Mouse (Mus musculus) myocyte (in vitro differentiated cells): Measurements from ENCODE around the gene S100a10. TPM values are rescaled to one million over a fixed set of nuclear protein-coding genes. Genes with fewer than 3 reads are reported as not detected.

ENCODE experiments used
- H3K27me3 ChIP-seq: one replicate; pipeline ENCODE4 v1.6.1; 2011; ENCODE audit not compliant: control insufficient read depth, insufficient read depth, insufficient read length
- H3K36me3 ChIP-seq: one replicate; pipeline ENCODE4 v1.6.1; 2011; ENCODE audit not compliant: control insufficient read depth, insufficient read depth
- H3K4me2 ChIP-seq: one replicate; pipeline ENCODE4 v1.6.1; 2011; ENCODE audit warnings: low read depth, control low read depth
- H3K4me3 ChIP-seq: one replicate; pipeline ENCODE4 v1.5.1; 2011; ENCODE audit warnings: mild to moderate bottlenecking, control low read depth, moderate library complexity
- H3K79me2 ChIP-seq: one replicate; pipeline ENCODE4 v1.6.1; 2011; ENCODE audit not compliant: control insufficient read depth, insufficient read depth
- H3ac ChIP-seq: one replicate; pipeline ENCODE4 v1.6.1; 2011; ENCODE audit not compliant: control insufficient read depth, insufficient read length
- CEBPB ChIP-seq: IDR thresholded peaks from 2 replicates; pipeline ENCODE4 v1.6.1; 2011; ENCODE audit warnings: mild to moderate bottlenecking, moderate library complexity; ENCODE audit not compliant: poor library complexity, insufficient read depth, severe bottlenecking
- E2F4 ChIP-seq: IDR thresholded peaks from one replicate; pipeline ENCODE4 v1.6.1; 2011; ENCODE audit warnings: mild to moderate bottlenecking, control low read depth, moderate library complexity; ENCODE audit not compliant: insufficient read depth
- MAX ChIP-seq: IDR thresholded peaks from one replicate; pipeline ENCODE4 v1.6.1; 2011; ENCODE audit warnings: low read depth, mild to moderate bottlenecking, control low read depth
- MYOD1 ChIP-seq, 3 experiments: IDR thresholded peaks; one replicate each; pipeline ENCODE4 v1.6.1; 2011; ENCODE audit warnings: control low read depth in 2 of 3, low read depth in 2 of 3, mild to moderate bottlenecking in 2 of 3, moderate library complexity in 1 of 3; ENCODE audit not compliant: insufficient read length in 2 of 3, control insufficient read depth in 1 of 3
- MYOG ChIP-seq, 3 experiments: IDR thresholded peaks; one replicate each; pipeline ENCODE4 v1.6.1; 2011; ENCODE audit warnings: control low read depth in 2 of 3, low read depth in 2 of 3, mild to moderate bottlenecking in 2 of 3; ENCODE audit not compliant: insufficient read length in 2 of 3, control insufficient read depth in 1 of 3, insufficient read depth in 1 of 3
- POLR2A ChIP-seq: IDR thresholded peaks from one replicate; pipeline ENCODE4 v1.6.1; 2011; ENCODE audit warnings: low read depth, mild to moderate bottlenecking, control low read depth, moderate library complexity; ENCODE audit not compliant: insufficient read length
- POLR2AphosphoS2 ChIP-seq: IDR thresholded peaks from one replicate; pipeline ENCODE4 v1.6.1; 2011; ENCODE audit warnings: low read depth, control low read depth; ENCODE audit not compliant: insufficient read length
- REST ChIP-seq: IDR thresholded peaks from one replicate; pipeline ENCODE4 v1.6.1; 2011; ENCODE audit warnings: mild to moderate bottlenecking, control low read depth, moderate library complexity; ENCODE audit not compliant: insufficient read depth, insufficient read length
- SRF ChIP-seq: IDR thresholded peaks from one replicate; pipeline ENCODE4 v1.6.1; 2011; ENCODE audit warnings: low read depth; ENCODE audit not compliant: control insufficient read depth, insufficient read length
- TCF12 ChIP-seq: IDR thresholded peaks from one replicate; pipeline ENCODE4 v1.6.1; 2011; ENCODE audit warnings: mild to moderate bottlenecking, control low read depth; ENCODE audit not compliant: poor library complexity, insufficient read depth, severe bottlenecking
- TCF3 ChIP-seq: IDR thresholded peaks from one replicate; pipeline ENCODE4 v1.6.1; 2011; ENCODE audit warnings: low read depth, control low read depth; ENCODE audit not compliant: insufficient read length
- USF1 ChIP-seq: IDR thresholded peaks from one replicate; pipeline ENCODE4 v1.6.1; 2011; ENCODE audit warnings: low read depth, mild to moderate bottlenecking, control low read depth, moderate library complexity
- polyA plus RNA-seq: library from polyadenylated mRNA; unstranded; fragments of >200 nt; fragmentation: generic; extraction: Trizol; gene quantifications from one replicate; pipeline ENCODE4 v1.2.1, GENCODE M21; 2012; ENCODE audit warnings: missing spikeins

S100a10 gene
- polyA plus RNA-seq, 1 experiment, result 788 TPM

DNA sequence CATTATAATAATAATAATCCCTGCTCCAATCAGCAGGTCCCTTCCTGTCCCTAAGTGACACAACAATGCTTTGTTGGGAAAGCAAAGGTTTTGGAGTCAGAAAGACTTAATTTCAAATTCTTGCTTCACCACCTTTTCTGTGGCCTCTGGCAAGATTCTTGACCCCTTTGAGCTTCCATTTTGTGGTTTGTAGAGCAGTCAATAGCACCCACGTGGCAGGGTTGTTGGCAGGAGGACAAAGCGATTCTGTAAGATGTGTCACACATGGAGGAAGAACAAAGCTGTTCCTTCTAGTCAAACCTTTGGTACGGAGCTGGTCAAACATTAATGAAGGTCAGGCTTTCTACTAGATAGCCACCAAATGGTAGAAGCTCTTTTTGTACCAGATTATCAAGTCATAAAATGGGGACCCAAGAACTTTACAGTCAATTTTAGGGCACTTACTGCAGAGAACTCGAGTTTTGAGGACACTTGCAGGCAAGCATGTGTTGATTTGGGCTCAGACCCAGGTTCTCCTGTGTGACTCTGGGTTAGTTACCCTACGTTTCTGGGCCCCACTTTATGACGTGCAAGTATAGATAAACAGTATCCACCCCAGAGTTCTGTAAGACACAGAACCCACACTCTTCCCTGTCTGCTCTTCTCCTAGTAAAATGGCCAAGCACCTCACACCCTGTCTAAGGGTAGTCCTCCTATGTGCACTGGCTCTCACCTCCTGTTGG is 24.6 kb downstream of the S100a10 start:
- H3K4me2 ChIP-seq, result peak overlapping the region; percentile 30
- H3K27me3 ChIP-seq, result no peaks in the 10 kb centered on the region
- H3K79me2 ChIP-seq, result no peaks in the 10 kb centered on the region
- H3ac ChIP-seq, result no peak overlapping the region
- TF ChIP-seq CEBPB (peak; percentile 77), USF1 (peak; percentile 92), E2F4 (no peak)
- no peak overlapping the region for H3K4me3 ChIP-seq
- no peaks in the 10 kb centered on the region for H3K36me3 ChIP-seq

DNA sequence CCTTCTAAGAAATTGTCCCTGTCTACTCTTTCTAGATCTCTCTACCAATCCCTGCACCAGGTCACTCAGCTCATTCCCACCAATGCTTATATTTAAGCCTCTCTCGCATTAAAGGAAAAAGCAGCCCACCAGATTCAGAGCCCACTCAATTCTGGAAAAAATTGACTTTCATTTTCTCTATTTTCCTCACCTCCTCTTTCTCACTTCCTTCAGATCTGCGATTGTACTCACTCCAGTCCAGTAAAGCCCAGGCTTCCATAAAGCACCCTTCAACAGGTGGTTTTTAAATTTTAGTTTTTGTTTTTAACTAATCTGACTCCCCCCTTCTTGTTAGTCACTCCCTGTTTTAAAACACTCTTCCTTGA is 25.1 kb downstream of the S100a10 start:
- TF ChIP-seq MYOD1 (IDR thresholded peaks at IDR 0.05; ENCODE audit: control insufficient read depth in 1 of 3, insufficient read length in 2 of 3, low read depth in 2 of 3) (no peak), TCF12 (no peak), MYOG (IDR thresholded peaks at IDR 0.05; ENCODE audit: control insufficient read depth in 1 of 3, insufficient read depth in 1 of 3, insufficient read length in 2 of 3, low read depth in 2 of 3) (no peak), POLR2A (no peak)
- Histone ChIP-seq H3ac (no peak overlapping the region), H3K4me3 (no peak overlapping the region), H3K4me2 (peak overlapping the region; percentile 30), H3K36me3 (no peaks in the 10 kb centered on the region), H3K79me2 (no peaks in the 10 kb centered on the region), H3K27me3 (no peaks in the 10 kb centered on the region)

DNA sequence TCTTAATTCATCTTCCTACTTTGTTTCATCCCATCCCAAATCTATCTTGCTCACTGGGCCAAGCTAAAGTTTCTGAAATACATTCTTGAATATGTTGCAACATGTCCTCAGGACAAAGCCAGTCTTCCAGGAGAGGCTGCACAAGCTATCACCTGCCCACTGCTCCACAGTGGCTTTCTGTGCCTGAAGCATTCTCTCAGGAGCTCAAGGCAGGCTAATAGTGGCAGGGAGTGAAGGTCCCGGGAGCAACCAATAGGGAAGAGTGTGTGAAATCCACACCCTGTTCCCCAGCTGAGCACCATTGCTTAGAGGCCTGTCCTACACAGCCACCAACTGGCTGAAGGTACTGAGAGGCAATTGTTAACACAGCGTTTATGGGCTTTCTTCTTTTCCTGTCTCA is 26.1 kb downstream of the S100a10 start:
- H3K4me2 ChIP-seq, result no peak overlapping the region
- H3K4me3 ChIP-seq, result no peak overlapping the region
- TF ChIP-seq MYOG (IDR thresholded peaks at IDR 0.05; ENCODE audit: control insufficient read depth in 1 of 3, insufficient read depth in 1 of 3, insufficient read length in 2 of 3, low read depth in 2 of 3) (no peak), MYOD1 (IDR thresholded peaks at IDR 0.05; ENCODE audit: control insufficient read depth in 1 of 3, insufficient read length in 2 of 3, low read depth in 2 of 3) (no peak), TCF3 (no peak), USF1 (no peak), MAX (no peak), POLR2AphosphoS2 (no peak), SRF (no peak), E2F4 (no peak), POLR2A (no peak), REST (no peak), TCF12 (no peak), CEBPB (no peak)
- H3K36me3 ChIP-seq, result no peaks in the 10 kb centered on the region
- no peaks in the 10 kb centered on the region for H3K79me2 ChIP-seq
- H3K27me3 ChIP-seq, result no peaks in the 10 kb centered on the region
- H3ac ChIP-seq, result no peak overlapping the region

DNA sequence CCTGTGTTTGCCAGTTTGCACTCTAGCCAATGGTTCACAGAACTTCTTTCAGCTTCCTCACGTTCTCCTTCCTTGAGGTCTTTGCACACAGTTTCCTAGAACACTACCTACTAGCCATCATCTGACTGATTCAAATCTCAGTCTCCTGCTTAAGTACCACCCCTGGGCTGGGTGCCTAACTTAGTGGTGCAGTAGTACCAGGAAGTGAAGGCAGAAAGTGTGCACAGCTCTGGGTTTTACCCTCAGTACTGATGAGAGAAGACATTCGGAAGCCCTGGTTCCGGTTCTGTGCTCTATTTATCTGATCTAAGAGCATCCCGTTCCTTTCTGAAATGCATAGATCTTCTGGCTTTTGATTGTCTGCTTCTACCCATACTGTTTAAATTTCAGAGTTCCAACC is 26.8 kb downstream of the S100a10 start:
- Histone ChIP-seq H3K36me3 (no peaks in the 10 kb centered on the region), H3ac (no peak overlapping the region), H3K4me3 (no peak overlapping the region), H3K79me2 (no peaks in the 10 kb centered on the region), H3K4me2 (no peak overlapping the region), H3K27me3 (no peaks in the 10 kb centered on the region)
- TF ChIP-seq MYOG (IDR thresholded peaks at IDR 0.05; ENCODE audit: control insufficient read depth in 1 of 3, insufficient read depth in 1 of 3, insufficient read length in 2 of 3, low read depth in 2 of 3), result no peak
- no peak for TF ChIP-seq MYOD1 (IDR thresholded peaks at IDR 0.05; ENCODE audit: control insufficient read depth in 1 of 3, insufficient read length in 2 of 3, low read depth in 2 of 3)
- no peak for TF ChIP-seq POLR2A
- no peak for TF ChIP-seq REST
- TF ChIP-seq CEBPB, result no peak
- no peak for TF ChIP-seq MAX
- no peak for TF ChIP-seq E2F4
- no peak for TF ChIP-seq POLR2AphosphoS2
- TF ChIP-seq SRF, result no peak
- TF ChIP-seq USF1, result no peak
- no peak for TF ChIP-seq TCF3
- no peak for TF ChIP-seq TCF12

DNA sequence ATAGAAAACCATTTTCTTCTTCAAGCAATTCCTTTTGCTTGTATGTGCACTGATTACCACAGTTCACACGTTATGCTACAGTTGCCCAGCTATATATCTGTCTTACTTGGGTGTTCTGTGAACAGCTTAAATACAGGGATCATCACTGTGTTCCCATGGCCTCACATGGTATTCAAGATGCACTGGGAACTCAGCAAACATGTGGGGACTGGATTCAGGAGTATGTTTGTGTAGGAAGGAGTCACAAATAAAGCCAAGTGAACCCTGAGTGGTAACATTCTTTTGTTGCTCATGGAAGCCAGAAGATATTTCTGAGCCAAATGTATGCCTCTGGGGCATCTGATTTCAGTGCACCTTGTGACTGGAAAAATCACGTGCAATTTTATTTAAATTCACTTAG is 28.2 kb downstream of the S100a10 start:
- TF ChIP-seq USF1, result no peak
- TF ChIP-seq TCF3, result no peak
- TF ChIP-seq MYOG (IDR thresholded peaks at IDR 0.05; ENCODE audit: control insufficient read depth in 1 of 3, insufficient read depth in 1 of 3, insufficient read length in 2 of 3, low read depth in 2 of 3), result no peak
- TF ChIP-seq POLR2AphosphoS2, result no peak
- TF ChIP-seq POLR2A, result no peak
- no peak for TF ChIP-seq E2F4
- no peak for TF ChIP-seq TCF12
- no peak for TF ChIP-seq MAX
- TF ChIP-seq REST, result no peak
- TF ChIP-seq CEBPB, result no peak
- TF ChIP-seq SRF, result no peak
- no peak for TF ChIP-seq MYOD1 (IDR thresholded peaks at IDR 0.05; ENCODE audit: control insufficient read depth in 1 of 3, insufficient read length in 2 of 3, low read depth in 2 of 3)
- Histone ChIP-seq H3ac (no peak overlapping the region), H3K27me3 (no peaks in the 10 kb centered on the region), H3K36me3 (no peaks in the 10 kb centered on the region), H3K79me2 (no peaks in the 10 kb centered on the region), H3K4me2 (no peak overlapping the region), H3K4me3 (no peak overlapping the region)
